In the genomic region with DNA sequence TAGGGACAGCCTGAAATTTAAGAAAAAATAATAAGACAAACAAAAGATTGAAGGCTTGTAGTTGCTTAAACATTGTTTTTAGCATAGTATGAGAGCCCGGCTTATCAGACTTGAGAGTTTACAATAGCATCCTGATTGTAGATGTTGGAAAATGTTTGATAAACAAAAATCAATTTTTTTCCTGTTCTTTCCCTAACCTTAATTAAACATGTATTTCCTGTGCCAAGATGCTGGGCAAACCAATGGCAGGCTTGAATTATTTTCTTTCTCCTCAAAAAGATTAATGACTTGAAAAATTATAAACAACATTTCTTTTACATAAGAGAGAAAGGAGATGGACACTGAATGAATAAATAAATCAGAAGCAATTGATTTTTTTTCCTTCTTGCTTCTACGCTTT, we compare ENCODE assay signal across 20 mouse cellular contexts.
"Had no signal": no experiment of that assay in that cellular context is flagged by ENCODE, and none has a peak within 500 bp of the region (broad histone marks: within the 10 kb centered on the region; RNA-seq: fewer than 3 reads in every experiment).

No protein-coding gene starts in this region.

- H3K9ac ChIP-seq: heart, embryonic 12.5 days; hindbrain, embryonic 13.5 days; intestine, embryonic 15.5 days; limb, embryonic 12.5 days had no signal

- DNase-seq: gastrocnemius, adult 2 months; gastrocnemius, postnatal 10 days; gastrocnemius, postnatal 25 days; heart, adult 18-20 months; heart, postnatal 10 days; heart, postnatal 4 days; kidney, adult 18-20 months; kidney, postnatal 10 days; kidney, postnatal 4 days; liver had no signal

- H3K4me2 ChIP-seq: heart, embryonic 12.5 days; hindbrain, embryonic 13.5 days; intestine, embryonic 15.5 days; limb, embryonic 12.5 days had no signal

- H3K36me3 ChIP-seq: heart, embryonic 10.5 days; heart, embryonic 12.5 days; hindbrain, embryonic 10.5 days; hindbrain, embryonic 13.5 days; intestine, embryonic 15.5 days; limb, embryonic 10.5 days; limb, embryonic 12.5 days had no signal

- H3K27ac ChIP-seq: gastrocnemius, adult 2 months; heart, embryonic 10.5 days; intestine, embryonic 15.5 days; limb, embryonic 12.5 days had no signal

- H3K9me3 ChIP-seq: heart, embryonic 10.5 days; heart, embryonic 12.5 days; hindbrain, embryonic 10.5 days; hindbrain, embryonic 13.5 days; intestine, embryonic 15.5 days; limb, embryonic 10.5 days; limb, embryonic 12.5 days had no signal

- ATAC-seq: inflammation-experienced regulatory T-cells, adult 6 months; intestine, embryonic 15.5 days; intestine, postnatal 0 days had no signal

- H3K27me3 ChIP-seq: heart, embryonic 12.5 days; hindbrain, embryonic 13.5 days; intestine, embryonic 15.5 days; limb, embryonic 12.5 days had no signal

- H3K4me3 ChIP-seq: gastrocnemius, adult 2 months; heart, embryonic 10.5 days; heart, embryonic 12.5 days; hindbrain, embryonic 10.5 days; hindbrain, embryonic 13.5 days; intestine, embryonic 15.5 days; left cerebral cortex, adult 2 months; limb, embryonic 10.5 days; limb, embryonic 12.5 days had no signal
